22 mouse cellular contexts compared by ENCODE assay signal in the genomic region with DNA sequence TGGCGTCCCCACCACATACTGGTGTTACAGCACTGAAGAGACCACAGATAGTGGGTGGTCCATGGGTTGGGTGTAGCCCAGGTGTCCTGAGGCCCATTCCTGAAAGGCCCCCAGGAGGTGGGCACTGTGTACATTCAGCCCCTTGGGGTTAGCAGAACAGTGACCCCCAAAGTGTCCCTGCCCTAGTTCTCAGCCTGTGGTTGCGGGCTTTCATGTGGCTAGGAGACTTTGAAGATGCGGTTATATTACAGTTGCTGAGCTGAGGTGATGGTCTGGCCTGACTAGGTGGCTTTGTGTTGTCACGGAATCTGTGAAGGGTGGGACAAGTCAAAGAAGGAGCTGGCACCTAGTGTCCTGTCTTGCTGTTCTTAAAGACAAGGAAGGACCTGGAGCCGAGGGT. TPM values are rescaled to one million over a fixed set of nuclear protein-coding genes. Genes with fewer than 3 reads are reported as not detected.
"Had no signal": no experiment of that assay in that cellular context is flagged by ENCODE, and none has a peak within 500 bp of the region (broad histone marks: within the 10 kb centered on the region; RNA-seq: fewer than 3 reads in every experiment).

No protein-coding gene starts in this region.

- H3K27me3 ChIP-seq: kidney, embryonic 15.5 days; limb, embryonic 13.5 days; lung, embryonic 15.5 days had no signal

- ATAC-seq: liver, embryonic 12.5 days; midbrain, embryonic 13.5 days; midbrain, embryonic 16.5 days had no signal

- H3K36me3 ChIP-seq: liver, embryonic 15.5 days; midbrain, embryonic 13.5 days had no signal

- H3K4me2 ChIP-seq: kidney, embryonic 15.5 days; limb, embryonic 13.5 days; liver, embryonic 12.5 days; liver, embryonic 15.5 days; lung, embryonic 15.5 days; midbrain, embryonic 13.5 days had no signal

- H3K9me3 ChIP-seq: kidney, embryonic 15.5 days; limb, embryonic 10.5 days; limb, embryonic 13.5 days; liver, embryonic 12.5 days; liver, embryonic 15.5 days; lung, embryonic 15.5 days; megakaryocyte, embryonic 14.5 days; midbrain, embryonic 10.5 days; midbrain, embryonic 13.5 days had no signal

- H3K4me3 ChIP-seq: kidney, embryonic 15.5 days; limb, embryonic 10.5 days; limb, embryonic 13.5 days; liver, embryonic 12.5 days; liver, embryonic 15.5 days; lung, embryonic 15.5 days; megakaryocyte, embryonic 14.5 days; midbrain, embryonic 10.5 days; midbrain, embryonic 13.5 days; myocyte had no signal

- H3K27ac ChIP-seq: kidney, embryonic 15.5 days; limb, embryonic 10.5 days; limb, embryonic 13.5 days; liver, embryonic 12.5 days; liver, embryonic 15.5 days; lung, embryonic 15.5 days; midbrain, embryonic 10.5 days; midbrain, embryonic 13.5 days had no signal

- DNase-seq: kidney, adult 2 months; kidney, postnatal 10 days; kidney, postnatal 4 days; layer of hippocampus, adult 9-11 months; liver; lung, adult 18-20 months; lung, postnatal 10 days; lung, postnatal 36 days; spleen, adult 18-20 months; thymus, adult 2 months; thymus, postnatal 25 days had no signal

- H3K9ac ChIP-seq: kidney, embryonic 15.5 days; limb, embryonic 13.5 days; liver, embryonic 12.5 days; liver, embryonic 15.5 days; lung, embryonic 15.5 days; midbrain, embryonic 13.5 days had no signal

RNA-seq across cellular contexts. Expression of a gene that starts 35.3 kb away (rescaled TPM):
- polyA plus RNA-seq: myocyte had no signal
